Mouse (Mus musculus) spleen, adult 2 months (tissue): ENCODE results near the gene Prph. TPM values are rescaled to one million over a fixed set of nuclear protein-coding genes. Genes with fewer than 3 reads are reported as not detected.

Source experiments
- DNase-seq, 2 experiments: peaks; one replicate each; pipeline versions ENCODE4 v3.0.0 to v3.0.0-alpha.2; 2012 to 2021; ENCODE audit warnings: low spot score in 2 of 2, low read depth in 1 of 2
- H3K27ac ChIP-seq: fragments of 200-500 bp; 2 replicates; pipeline ENCODE4 v1.5.1; 2012; ENCODE audit warnings: low read length, inconsistent platforms; ENCODE audit not compliant: insufficient read depth
- H3K27me3 ChIP-seq: fragments of 200-500 bp; 2 replicates; pipeline ENCODE4 v1.6.1; 2012; ENCODE audit warnings: mild to moderate bottlenecking, moderate library complexity, low read length, inconsistent platforms; ENCODE audit not compliant: control insufficient read depth, insufficient read depth
- H3K36me3 ChIP-seq: fragments of 200-500 bp; 2 replicates; pipeline ENCODE4 v1.6.1; 2012; ENCODE audit warnings: mild to moderate bottlenecking, low read length, inconsistent platforms; ENCODE audit not compliant: control insufficient read depth, insufficient read depth
- H3K4me1 ChIP-seq: fragments of 200-500 bp; 2 replicates; pipeline ENCODE4 v1.6.1; 2011; ENCODE audit warnings: inconsistent platforms; ENCODE audit not compliant: control insufficient read depth, insufficient read depth, insufficient read length
- H3K4me3 ChIP-seq: fragments of 200-500 bp; 2 replicates; pipeline ENCODE4 v1.5.1; 2011; ENCODE audit warnings: mild to moderate bottlenecking, inconsistent platforms; ENCODE audit not compliant: insufficient read depth, insufficient read length; ENCODE audit errors: extremely low read depth
- CTCF ChIP-seq: fragments of 200-500 bp; IDR thresholded peaks from 2 replicates; pipeline ENCODE4 v1.5.1; 2011; ENCODE audit warnings: mild to moderate bottlenecking, inconsistent platforms; ENCODE audit not compliant: insufficient read depth, insufficient read length, insufficient replicate concordance; ENCODE audit errors: extremely low read depth
- POLR2A ChIP-seq: fragments of 200-500 bp; IDR thresholded peaks from 2 replicates; pipeline ENCODE4 v1.6.1; 2011; ENCODE audit warnings: low read depth, low read length, inconsistent platforms
- WGBS: fragments of 180-500 bp; shearing (Covaris S2); methylation state at CpG from one replicate; pipeline ENCODE4 v1.1.7; 2018; 5-methylcytosine and 5-hydroxymethylcytosine counted together
- polyA plus RNA-seq: library from polyadenylated mRNA; depleted of rRNA; stranded (reverse); fragments of >200 nt; gene quantifications from 2 replicates; pipeline ENCODE4 v1.2.3, GENCODE M21; 2012

Gene Prph
- polyA plus RNA-seq, 1 experiment: 0.99 TPM

GRCm38 (mm10) chr15:99033498-99034270 is 21.3 kb upstream of the Prph start:
- H3K27me3 ChIP-seq: no peaks in the 10 kb centered on the region
- WGBS: 67% methylated on average over 7 of the region's 7 CpGs
- H3K4me3 ChIP-seq: no peak overlapping the region
- peaks cover 19% of the 10 kb centered on the region for H3K36me3 ChIP-seq
- no peak overlapping the region for H3K27ac ChIP-seq
- no peak for DNase-seq
- H3K4me1 ChIP-seq: peaks cover 8% of the 10 kb centered on the region; the same call in 1 of the 2 replicates
- no peak for TF ChIP-seq POLR2A
- no peak for TF ChIP-seq CTCF

GRCm38 (mm10) chr15:99035431-99035830 is 19.5 kb upstream of the Prph start:
- DNase-seq: no peak
- Histone ChIP-seq H3K27me3 (no peaks in the 10 kb centered on the region), H3K4me3 (no peak overlapping the region), H3K27ac (no peak overlapping the region), H3K36me3 (peaks cover 19% of the 10 kb centered on the region), H3K4me1 (peaks cover 8% of the 10 kb centered on the region; the same call in 1 of the 2 replicates)
- TF ChIP-seq CTCF (no peak), POLR2A (no peak)
- WGBS: 92% methylated on average over 4 of the region's 4 CpGs

DNA sequence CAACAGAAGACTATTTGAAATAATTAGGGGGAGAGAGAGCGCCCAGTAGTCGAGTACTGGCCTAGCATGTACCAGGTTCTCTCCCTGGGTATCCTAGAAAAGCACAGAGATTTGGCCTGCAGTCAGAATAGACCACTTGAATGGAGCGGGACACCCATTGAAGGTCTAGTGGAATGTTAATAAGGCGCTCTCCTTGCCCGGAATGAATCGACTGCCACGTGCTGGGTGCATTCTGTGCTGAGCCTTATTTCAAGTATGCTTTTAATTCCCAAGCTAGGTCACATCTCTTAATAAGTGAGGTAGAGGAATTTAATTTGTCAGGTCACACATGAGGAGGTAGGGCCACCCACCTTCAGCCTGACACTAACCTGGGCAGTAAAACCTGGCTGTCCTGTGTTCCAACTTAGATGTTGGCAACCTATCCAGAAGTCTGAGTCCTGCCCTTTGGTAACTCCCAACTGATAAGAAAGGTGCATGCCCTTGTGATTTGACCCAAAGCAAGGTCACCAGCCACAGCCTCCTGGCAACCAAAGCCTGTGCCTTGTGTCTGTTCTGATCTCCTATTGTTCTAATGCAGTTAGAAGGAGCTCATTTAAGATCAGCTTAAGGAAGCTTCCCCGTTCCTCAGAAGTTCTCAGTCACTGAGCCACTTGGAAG is 18.6 kb upstream of the Prph start:
- Histone ChIP-seq H3K27me3 (no peaks in the 10 kb centered on the region), H3K4me1 (peaks cover 4% of the 10 kb centered on the region; the same call in 1 of the 2 replicates), H3K27ac (no peak overlapping the region), H3K36me3 (peaks cover 19% of the 10 kb centered on the region), H3K4me3 (no peak overlapping the region)
- 97% methylated on average over 8 of the region's 8 CpGs for WGBS
- DNase-seq: no peak
- TF ChIP-seq POLR2A (no peak), CTCF (no peak)

DNA sequence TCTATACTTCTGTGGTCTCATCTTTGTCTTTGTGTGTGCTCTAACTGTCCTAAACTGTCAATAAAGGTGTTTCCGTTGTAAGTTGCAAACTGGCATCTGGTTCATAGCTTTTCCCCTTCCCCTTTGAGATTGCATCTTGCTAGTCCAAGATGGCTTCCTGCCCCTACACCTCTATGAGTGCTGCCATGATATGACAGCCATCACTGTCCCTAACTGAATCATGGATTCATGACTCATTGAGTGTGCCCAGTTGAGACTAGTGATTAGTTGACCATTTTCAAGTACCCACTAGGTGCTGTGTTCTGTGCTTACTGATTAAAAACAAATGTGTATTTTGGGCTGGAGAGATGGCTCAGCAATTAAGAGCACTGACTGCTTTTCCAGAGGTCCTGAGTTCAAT is 16.9 kb upstream of the Prph start:
- 90% methylated on average over 1 of the region's 1 CpGs for WGBS

GRCm38 (mm10) chr15:99038797-99039196 is 16.2 kb upstream of the Prph start:
- H3K4me1 ChIP-seq: no peaks in the 10 kb centered on the region
- H3K27me3 ChIP-seq: no peaks in the 10 kb centered on the region
- TF ChIP-seq CTCF: no peak
- no peak for TF ChIP-seq POLR2A
- no peak for DNase-seq
- 94% methylated on average over 5 of the region's 5 CpGs for WGBS
- peaks cover 19% of the 10 kb centered on the region for H3K36me3 ChIP-seq
- H3K4me3 ChIP-seq: no peak overlapping the region
- no peak overlapping the region for H3K27ac ChIP-seq

More for the DNA sequence above, 16.9 kb upstream of the Prph start:
- Histone ChIP-seq H3K36me3 (peaks cover 19% of the 10 kb centered on the region), H3K4me3 (no peak overlapping the region), H3K4me1 (no peaks in the 10 kb centered on the region), H3K27me3 (no peaks in the 10 kb centered on the region), H3K27ac (no peak overlapping the region)
- TF ChIP-seq POLR2A (no peak), CTCF (no peak)
- DNase-seq: no peak

DNA sequence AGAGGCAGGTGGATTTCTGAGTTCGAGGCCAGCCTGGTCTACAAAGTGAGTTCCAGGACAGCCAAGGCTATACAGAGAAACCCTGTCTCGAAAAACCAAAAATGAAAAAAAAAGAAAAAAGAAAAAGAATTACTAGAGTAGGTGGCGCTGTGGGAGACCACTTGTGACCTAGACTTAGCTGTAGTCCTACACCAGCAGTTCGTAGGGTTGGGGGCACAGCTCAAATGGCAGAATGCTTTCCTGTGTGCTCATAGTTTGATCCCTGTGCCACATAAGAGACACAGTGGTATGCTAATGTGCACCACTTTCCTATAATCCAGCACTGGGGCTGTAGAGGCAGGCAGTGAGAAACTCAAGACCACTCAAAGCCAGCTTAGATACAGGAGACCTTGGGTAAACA is 15.7 kb upstream of the Prph start:
- no peak for TF ChIP-seq POLR2A
- TF ChIP-seq CTCF: no peak
- H3K27me3 ChIP-seq: no peaks in the 10 kb centered on the region
- DNase-seq: no peak
- no peak overlapping the region for H3K4me3 ChIP-seq
- H3K4me1 ChIP-seq: no peaks in the 10 kb centered on the region
- 87% methylated on average over 4 of the region's 4 CpGs for WGBS
- no peak overlapping the region for H3K27ac ChIP-seq
- peaks cover 19% of the 10 kb centered on the region for H3K36me3 ChIP-seq
